Mouse (Mus musculus): ENCODE data around the gene Hscb. TPM values are rescaled to one million over a fixed set of nuclear protein-coding genes. Genes with fewer than 3 reads are reported as not detected.
"Not testable (repeated sequence)": the region's sequence is repeated elsewhere in the genome, so short reads cannot be mapped to it uniquely, and the experiment has no call there.

Hscb gene
- polyA plus RNA-seq, 1 experiment from 2014 or later, result 45.7 TPM

DNA sequence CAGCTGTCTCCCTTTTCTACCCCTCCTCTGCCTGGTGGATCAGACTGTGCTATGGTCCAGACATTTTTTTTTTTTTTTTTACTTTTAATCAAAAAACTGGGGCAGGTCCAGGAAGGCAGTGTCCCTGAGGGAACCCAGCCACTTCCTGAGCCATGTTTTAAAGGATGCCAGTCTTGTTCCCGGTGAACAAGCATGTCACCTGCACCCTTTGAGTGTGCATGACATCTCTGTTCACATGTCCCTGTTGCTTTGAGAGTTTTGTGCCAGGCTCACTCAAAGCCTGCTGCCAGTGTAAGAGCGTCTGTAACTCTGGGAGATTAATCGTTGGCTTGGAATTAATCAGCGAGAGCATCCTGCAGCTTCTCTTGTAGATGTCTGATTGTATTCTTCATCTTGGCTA, 28.9 kb upstream of the Hscb start:
- ChIA-PET CTCF (interaction anchor here (0.9 kb wide), 1 partner anchor 388 kb away, joined by 3 read pairs; no protein-coding TSS in a partner anchor), POLR2A (no interaction called here)
- no peak for ATAC-seq
- in situ Hi-C loops (cut with MboI; ENCODE audit: low pct_unique_long_range_greater_than_20kb), result no loop called here
- DNase-seq (ENCODE audit: low read depth, low spot score), result no peak
- TF ChIP-seq CTCF (IDR thresholded peaks at IDR 0.05), result no peak
- H3K27me3 ChIP-seq, result no peaks in the 10 kb centered on the region

- TF ChIP-seq CTCF (IDR thresholded peaks at IDR 0.05), result no peak
- ChIA-PET CTCF (interaction anchor here (1.0 kb wide), 2 partner anchors 14 to 17 kb away, joined by 3 to 4 read pairs; no protein-coding TSS in a partner anchor), POLR2A (no interaction called here)
- in situ Hi-C loops (cut with MboI; ENCODE audit: low pct_unique_long_range_greater_than_20kb), result no loop called here
- H3K27me3 ChIP-seq, result no peaks in the 10 kb centered on the region
- ATAC-seq (no peak), DNase-seq (ENCODE audit: low read depth, low spot score) (no peak)
These were observed 20.9 kb upstream of the Hscb start for GRCm38 (mm10) chr5:110860445-110860844.

DNA sequence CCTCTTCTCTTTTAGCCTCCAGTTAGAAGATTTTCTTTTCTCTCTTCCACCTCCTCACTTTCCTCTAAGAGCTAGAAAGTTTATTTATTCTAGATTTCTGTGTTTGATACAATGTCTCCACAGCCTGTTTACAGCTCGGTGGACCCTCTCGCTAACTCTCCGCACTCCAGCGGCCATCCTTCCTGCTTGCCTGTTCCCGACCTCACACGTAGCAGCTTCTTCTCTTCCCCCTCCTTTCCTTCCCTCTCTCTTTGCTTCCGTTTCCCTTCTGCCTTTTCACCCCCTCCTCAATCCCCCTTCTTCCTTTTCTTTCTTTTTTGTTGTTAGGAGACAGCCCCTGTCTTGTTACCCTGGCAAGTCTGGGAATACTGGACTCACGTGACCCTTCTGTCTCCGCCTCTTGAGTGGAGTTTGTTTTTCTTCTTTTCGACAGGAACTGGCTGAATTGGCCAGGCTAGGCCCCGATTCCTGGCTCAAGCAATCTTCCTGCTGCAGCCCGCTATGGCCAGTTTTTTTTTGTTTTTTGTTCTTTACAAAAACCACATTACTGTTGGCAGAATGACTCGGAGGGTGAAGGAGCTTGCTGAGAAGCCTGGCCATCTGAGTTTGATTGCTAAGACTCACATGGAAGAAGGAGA, 19.6 kb upstream of the Hscb start:
- DNase-seq (ENCODE audit: low read depth, low spot score) (no peak), ATAC-seq (no peak)
- CTCF ChIA-PET, result no interaction called here
- no peaks in the 10 kb centered on the region for H3K27me3 ChIP-seq
- POLR2A ChIA-PET, result no interaction called here
- in situ Hi-C loops (cut with MboI; ENCODE audit: low pct_unique_long_range_greater_than_20kb), result no loop called here
- TF ChIP-seq CTCF (IDR thresholded peaks at IDR 0.05), result no peak

GRCm38 (mm10) chr5:110857091-110857490, 17.5 kb upstream of the Hscb start:
- in situ Hi-C loops (cut with MboI; ENCODE audit: low pct_unique_long_range_greater_than_20kb), result no loop called here
- CTCF ChIA-PET, result no interaction called here
- H3K27me3 ChIP-seq, result no peaks in the 10 kb centered on the region
- no peak for ATAC-seq
- TF ChIP-seq CTCF (IDR thresholded peaks at IDR 0.05), result no peak
- DNase-seq (ENCODE audit: low read depth, low spot score), result no peak
- POLR2A ChIA-PET, result no interaction called here

DNA sequence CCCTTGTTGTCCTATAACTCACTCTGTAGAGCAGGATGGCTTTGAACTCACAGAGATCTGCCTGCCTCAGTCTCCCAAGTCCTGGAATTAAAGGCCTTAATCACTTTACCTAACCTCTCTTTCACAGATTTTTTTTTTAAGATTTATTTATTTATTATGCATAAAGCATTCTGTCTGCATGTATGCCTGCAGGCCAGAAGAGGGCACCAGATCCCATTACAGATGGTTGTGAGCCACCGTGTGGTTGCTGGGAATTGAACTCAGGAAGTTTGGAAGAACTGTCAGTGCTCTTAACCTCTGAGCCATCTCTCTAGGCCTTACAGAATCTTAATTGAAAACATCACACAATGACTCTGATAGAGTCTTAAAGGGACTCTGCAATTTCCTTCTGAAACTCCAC, 13.4 kb upstream of the Hscb start:
- no peaks in the 10 kb centered on the region for H3K27me3 ChIP-seq
- ChIA-PET CTCF (no interaction called here), POLR2A (no interaction called here)
- ATAC-seq (no peak), DNase-seq (ENCODE audit: low read depth, low spot score) (no peak)
- peak; percentile 66 for TF ChIP-seq CTCF (IDR thresholded peaks at IDR 0.05)
- in situ Hi-C loops (cut with MboI; ENCODE audit: low pct_unique_long_range_greater_than_20kb), result no loop called here

- TF ChIP-seq CTCF (IDR thresholded peaks at IDR 0.05), result peak; percentile 40
- no peak for ATAC-seq
- no peaks in the 10 kb centered on the region for H3K27me3 ChIP-seq
- no peak for DNase-seq (ENCODE audit: low read depth, low spot score)
- ChIA-PET CTCF (interaction anchor here (0.8 to 1.9 kb wide), 12 partner anchors 9 to 500 kb away, joined by 3 to 8 read pairs (median 3); no protein-coding TSS in a partner anchor), POLR2A (no interaction called here)
- in situ Hi-C loops (cut with MboI; ENCODE audit: low pct_unique_long_range_greater_than_20kb), result loop anchor here (5.0 kb wide), 2 partner anchors 59 to 426 kb away; partner anchors contain the start of gene Pus1
These were observed 1.7 kb upstream of the Hscb start for GRCm38 (mm10) chr5:110841046-110841862.

GRCm38 (mm10) chr5:110840465-110840864, 888 bp upstream of the Hscb start:
- ChIA-PET CTCF (interaction anchor here (0.8 to 1.9 kb wide), 11 partner anchors 10 to 501 kb away, joined by 3 to 8 read pairs (median 3); no protein-coding TSS in a partner anchor), POLR2A (interaction anchor here (0.6 kb wide), 1 partner anchor 259 kb away, joined by 5 read pairs; no protein-coding TSS in a partner anchor)
- TF ChIP-seq CTCF (IDR thresholded peaks at IDR 0.05), result peak; percentile 86
- no peak for DNase-seq (ENCODE audit: low read depth, low spot score)
- in situ Hi-C loops (cut with MboI; ENCODE audit: low pct_unique_long_range_greater_than_20kb), result loop anchor here (5.0 kb wide), 2 partner anchors 58 to 427 kb away; partner anchors contain the start of gene Pus1
- ATAC-seq, result no peak
- no peaks in the 10 kb centered on the region for H3K27me3 ChIP-seq

GRCm38 (mm10) chr5:110839038-110839677, 419 bp downstream of the Hscb start:
- no peak for TF ChIP-seq CTCF (IDR thresholded peaks at IDR 0.05)
- in situ Hi-C loops (cut with MboI; ENCODE audit: low pct_unique_long_range_greater_than_20kb), result no loop called here
- H3K27me3 ChIP-seq, result no peaks in the 10 kb centered on the region
- DNase-seq (ENCODE audit: low read depth, low spot score) (no peak), ATAC-seq (peak; percentile 18)
- POLR2A ChIA-PET, result interaction anchor here (0.6 to 0.7 kb wide), 2 partner anchors 94 to 128 kb away, joined by 4 to 5 read pairs; no protein-coding TSS in a partner anchor
- CTCF ChIA-PET, result interaction anchor here (1.0 to 1.9 kb wide), 2 partner anchors 11 to 29 kb away, joined by 3 to 8 read pairs; partner anchors contain the start of gene Ulk1

GRCm38 (mm10) chr5:110838016-110838415, 1.6 kb downstream of the Hscb start:
- ATAC-seq; in situ Hi-C loops (cut with MboI; ENCODE audit: low pct_unique_long_range_greater_than_20kb); POLR2A ChIA-PET; CTCF ChIA-PET; H3K27me3 ChIP-seq; DNase-seq (ENCODE audit: low read depth, low spot score): not testable (repeated sequence)

- peak; percentile 68 for TF ChIP-seq CTCF (IDR thresholded peaks at IDR 0.05)
- no peaks in the 10 kb centered on the region for H3K27me3 ChIP-seq
- ATAC-seq (no peak), DNase-seq (ENCODE audit: low read depth, low spot score) (no peak)
- ChIA-PET CTCF (interaction anchor here (1.3 to 1.4 kb wide), 4 partner anchors 9 to 434 kb away, joined by 3 to 5 read pairs (median 4); no protein-coding TSS in a partner anchor), POLR2A (no interaction called here)
- in situ Hi-C loops (cut with MboI; ENCODE audit: low pct_unique_long_range_greater_than_20kb), result no loop called here
These were observed 3.6 kb downstream of the Hscb start for GRCm38 (mm10) chr5:110835959-110836358.
